Mouse (Mus musculus) cortical plate, adult 2 months (tissue): Measurements from ENCODE around the gene Epb41l4b.

Experiments used
- CTCF ChIP-seq: fragments of 200-500 bp; IDR thresholded peaks from 2 replicates; pipeline ENCODE4 v1.5.1; 2011; ENCODE audit warnings: mild to moderate bottlenecking, control low read depth, low read length; ENCODE audit not compliant: insufficient read depth; ENCODE audit errors: extremely low read depth
- POLR2A ChIP-seq: fragments of 200-500 bp; IDR thresholded peaks from 2 replicates; pipeline ENCODE4 v1.6.1; 2011; ENCODE audit warnings: mild to moderate bottlenecking, low read length, control low read depth; ENCODE audit not compliant: insufficient read depth; ENCODE audit errors: extremely low read depth

GRCm38 (mm10) chr4:57017229-57017628 lies 126.0 kb downstream of the Epb41l4b start:
- TF ChIP-seq CTCF (peak; percentile 73), POLR2A (no peak)
